Mouse (Mus musculus) testis, postnatal 10 days (tissue): Measurements from ENCODE around the gene Pde3a.
"Not testable (repeated sequence)": the region's sequence is repeated elsewhere in the genome, so short reads cannot be mapped to it uniquely, and the experiment has no call there.

Source experiments
- DNase-seq: peaks from one replicate; pipeline ENCODE4 v3.0.0; 2021; ENCODE audit warnings: low spot score

Pde3a gene

DNA sequence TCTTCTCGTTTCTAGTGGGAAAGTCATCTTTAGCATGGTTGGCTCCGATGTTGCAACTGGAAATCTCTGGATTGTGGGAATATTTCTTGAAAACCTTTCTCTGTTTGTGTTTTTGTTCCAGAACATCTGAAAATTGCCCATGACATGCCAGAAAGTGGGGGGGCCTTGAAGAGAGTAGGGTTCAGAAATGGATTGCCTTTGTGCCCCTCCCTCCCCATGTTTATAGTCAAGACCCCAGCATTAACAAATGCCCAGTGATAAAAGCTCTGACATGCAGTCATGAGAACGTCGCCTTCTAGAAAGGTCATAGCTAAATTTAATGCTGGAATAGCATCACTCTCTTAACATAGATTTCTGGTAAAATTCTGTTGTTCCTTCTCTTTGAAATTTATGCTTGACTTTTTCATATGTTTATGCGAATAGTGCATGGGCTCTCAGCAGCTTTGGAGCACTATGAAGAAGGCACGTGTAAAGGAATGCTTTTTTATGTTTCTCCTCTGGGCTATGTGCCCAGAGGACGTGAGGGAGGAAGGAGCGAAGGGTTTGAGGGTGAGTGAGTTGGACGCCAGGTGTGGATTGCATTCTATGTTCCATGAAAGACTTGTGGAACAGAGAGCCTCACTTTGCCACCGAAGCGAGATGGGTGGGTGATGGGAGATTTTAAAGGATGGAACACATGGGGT lies 19.0 kb downstream of the Pde3a start:
- DNase-seq, result no peak

DNA sequence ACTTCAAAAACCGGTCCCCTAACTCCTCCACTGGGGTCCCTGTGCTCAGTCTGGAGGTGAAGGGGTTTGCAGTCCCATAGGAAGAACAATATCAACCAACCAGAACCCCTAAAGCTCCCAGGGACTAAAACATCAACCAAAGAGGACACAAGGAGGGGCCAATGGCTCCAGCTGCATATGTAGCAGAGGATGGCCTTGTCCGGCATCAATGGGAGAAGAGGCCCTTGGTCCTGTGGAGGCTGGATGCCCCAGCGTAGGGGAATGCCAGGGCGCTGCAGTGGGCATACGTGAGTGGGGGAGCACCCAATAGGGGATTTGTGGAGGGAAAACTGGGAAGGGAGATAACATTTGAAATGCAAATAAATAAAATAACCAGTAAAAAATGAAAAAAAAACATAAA lies 19.8 kb downstream of the Pde3a start:
- no peak for DNase-seq

DNA sequence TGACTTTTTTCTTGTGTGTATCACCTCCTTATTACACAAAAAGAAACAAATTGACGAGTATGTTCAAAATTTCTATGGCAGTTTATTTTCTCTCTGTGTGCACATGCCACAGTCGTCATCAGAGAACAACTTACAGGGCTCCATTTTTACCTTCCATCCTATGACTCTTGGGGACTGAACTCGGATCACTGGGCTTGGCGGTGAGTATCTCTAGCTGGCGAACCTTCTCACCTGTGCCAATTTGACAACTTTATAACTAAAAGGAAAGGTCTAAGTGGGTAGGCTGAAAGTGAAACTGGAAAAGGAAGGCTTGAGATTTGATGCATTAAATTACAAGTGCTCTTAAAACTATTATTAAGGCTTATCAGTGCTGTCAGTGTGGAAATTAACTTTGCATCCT lies 22.1 kb downstream of the Pde3a start:
- DNase-seq, result no peak

DNA sequence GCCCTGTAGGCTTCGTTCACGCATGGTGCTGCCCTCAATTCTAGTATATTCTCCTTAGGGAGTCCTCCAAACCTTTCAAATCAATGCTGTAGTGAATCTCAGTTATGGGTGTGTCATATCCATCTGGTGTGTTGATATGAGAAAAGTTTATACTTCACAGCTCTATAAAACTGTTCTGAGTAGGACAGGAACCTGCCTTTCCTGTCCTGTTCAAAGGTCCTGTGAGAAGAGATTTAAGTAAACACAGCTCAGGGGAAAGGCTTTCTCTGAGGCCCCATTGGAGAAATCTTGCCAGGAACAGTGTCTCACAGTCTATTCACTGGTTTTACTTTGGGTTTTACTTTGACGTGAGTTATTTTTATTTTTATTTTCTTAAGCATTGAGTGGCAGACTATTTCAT lies 22.5 kb downstream of the Pde3a start:
- DNase-seq, result no peak

DNA sequence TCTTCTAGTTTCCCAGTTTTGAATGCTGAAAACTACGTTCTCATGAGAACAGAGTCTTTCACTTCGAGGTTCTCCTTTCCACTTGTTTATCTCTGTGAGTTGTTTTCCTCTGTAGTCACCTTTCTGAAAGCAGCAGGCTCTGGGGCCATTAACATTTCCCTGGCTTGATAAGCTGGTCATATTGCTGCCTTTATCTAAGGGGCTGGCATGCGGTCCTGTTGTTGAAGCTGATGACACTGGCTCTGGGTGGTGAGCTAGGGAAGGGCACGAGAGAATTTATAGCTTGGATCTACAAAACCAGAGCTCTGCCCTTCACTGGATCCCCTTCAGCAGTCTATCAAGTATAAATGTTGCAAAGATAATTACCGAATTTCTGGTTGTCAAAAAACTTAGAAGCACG lies 24.6 kb downstream of the Pde3a start:
- DNase-seq, result no peak

DNA sequence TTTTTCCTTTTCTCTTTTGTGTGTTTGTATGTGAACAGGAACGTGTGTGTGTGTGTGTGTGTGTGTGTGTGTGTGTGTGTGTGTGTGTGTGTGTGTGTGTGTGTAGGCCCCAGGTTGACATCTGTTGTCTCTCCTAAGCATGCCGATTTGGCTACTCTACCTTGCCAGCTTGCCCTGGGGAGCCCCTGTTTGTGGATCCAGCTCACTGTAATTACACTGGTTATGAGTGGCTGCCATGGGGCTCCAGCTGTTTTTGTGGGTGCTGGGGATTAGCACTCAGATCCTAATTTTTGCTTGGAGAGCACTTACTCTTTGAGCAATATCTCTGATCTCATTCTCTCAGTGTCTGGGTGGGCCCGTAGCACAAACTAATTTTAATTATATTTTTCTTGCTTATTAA lies 32.6 kb downstream of the Pde3a start:
- DNase-seq, result no peak

DNA sequence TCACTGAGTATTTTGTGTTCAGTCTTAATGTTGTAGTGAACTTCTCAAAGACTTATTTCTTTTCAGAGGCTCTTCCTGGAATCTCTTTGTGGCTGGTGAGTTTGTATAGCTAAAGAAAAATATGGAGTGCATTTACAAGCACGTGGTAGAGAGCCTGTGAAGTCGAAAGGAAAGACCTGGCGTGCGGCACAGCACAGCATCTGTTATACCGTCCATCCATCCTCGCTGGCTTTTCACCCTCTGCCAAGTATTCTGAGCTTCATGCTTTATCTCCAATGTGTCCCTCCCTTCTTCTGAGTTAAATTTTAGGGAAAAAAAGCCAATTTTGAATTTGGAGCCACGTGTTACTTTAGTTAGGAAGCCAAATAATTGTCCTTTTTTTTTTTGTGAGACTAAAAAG lies 33.7 kb downstream of the Pde3a start:
- DNase-seq, result no peak

DNA sequence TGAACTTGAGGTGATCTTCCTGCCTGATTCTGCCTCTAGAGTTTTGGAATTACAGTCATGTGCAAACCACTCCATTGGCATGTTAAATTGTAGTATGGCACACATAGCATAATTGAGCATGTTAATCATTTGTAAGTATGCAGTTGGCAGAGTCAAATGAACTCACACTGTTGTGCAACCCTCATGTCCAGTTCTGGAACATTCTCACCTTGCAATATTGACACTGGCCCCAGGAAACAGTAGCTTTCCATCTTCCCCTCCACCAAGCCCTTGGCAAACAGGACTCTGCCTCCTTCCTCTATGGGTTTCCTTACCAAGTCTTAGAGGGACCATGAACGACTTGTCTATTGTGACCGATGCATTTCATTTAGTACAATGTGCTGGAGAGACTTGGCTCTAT lies 42.1 kb downstream of the Pde3a start:
- no peak for DNase-seq

DNA sequence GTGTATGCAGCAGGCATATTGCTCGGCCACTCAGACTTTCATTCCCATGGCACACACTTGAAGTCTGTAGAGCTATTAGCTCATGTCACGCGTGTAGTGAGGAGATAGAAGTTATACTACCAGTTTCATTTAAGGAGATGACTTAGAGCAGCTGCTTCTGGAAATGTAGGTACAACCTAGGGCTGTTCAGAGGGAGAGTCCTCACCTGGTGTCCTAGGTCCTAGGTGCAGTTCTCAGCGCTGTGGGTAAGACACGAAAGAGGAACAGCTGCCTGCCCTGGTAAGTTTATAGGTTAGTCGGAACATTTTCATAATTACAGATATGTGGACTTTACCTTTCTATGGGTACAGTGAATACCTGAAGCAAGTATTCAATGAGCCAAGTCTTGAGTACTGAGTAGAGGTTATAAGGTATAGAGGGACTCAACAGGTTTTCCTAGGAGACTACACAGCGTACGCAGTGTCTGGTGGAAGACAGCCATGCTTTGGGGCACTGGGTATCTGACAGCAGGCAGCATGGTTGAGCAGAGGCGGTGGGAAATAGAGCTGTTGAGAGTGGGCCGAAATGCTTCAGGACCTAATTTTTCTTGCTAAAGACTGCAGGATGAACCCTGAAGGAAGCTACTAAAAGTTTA lies 43.9 kb downstream of the Pde3a start:
- no peak for DNase-seq

DNA sequence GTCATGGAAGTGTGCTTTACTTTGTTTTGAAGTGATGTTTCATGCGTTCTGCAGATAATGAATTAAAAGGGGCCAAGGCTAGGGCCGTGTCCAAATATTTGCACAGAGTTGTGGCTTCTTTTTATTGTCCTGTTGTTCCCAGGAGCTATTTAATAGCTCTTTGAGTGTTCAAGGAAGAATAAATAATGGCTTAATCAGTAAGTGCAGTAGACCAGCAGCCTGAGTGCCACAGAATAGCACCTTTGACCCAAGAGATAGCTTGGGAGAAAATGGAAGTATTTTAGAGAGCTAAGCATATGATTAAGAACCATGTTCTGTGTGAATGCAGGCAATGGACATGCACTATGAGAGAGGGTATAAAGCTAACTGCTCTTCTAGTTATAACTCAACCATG lies 44.4 kb downstream of the Pde3a start:
- no peak for DNase-seq

DNA sequence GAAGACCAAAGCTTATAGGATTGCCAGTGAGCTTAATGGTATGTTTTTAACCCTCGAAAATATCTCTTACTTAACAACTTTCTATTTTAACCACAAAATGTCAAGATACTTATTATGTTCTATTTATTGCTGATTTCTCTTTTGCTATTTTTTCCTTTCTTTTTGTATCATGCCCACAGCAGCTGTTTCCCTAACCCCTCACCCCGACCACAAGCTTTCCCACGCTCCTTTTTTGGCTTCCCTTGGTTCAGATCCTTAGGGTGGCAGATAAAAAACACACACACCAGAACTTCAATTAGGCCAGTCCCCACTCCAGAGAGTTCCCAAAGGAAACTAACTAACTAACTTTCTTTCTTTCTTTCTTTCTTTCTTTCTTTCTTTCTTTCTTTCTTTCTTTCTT lies 46.2 kb downstream of the Pde3a start:
- DNase-seq, result no peak

DNA sequence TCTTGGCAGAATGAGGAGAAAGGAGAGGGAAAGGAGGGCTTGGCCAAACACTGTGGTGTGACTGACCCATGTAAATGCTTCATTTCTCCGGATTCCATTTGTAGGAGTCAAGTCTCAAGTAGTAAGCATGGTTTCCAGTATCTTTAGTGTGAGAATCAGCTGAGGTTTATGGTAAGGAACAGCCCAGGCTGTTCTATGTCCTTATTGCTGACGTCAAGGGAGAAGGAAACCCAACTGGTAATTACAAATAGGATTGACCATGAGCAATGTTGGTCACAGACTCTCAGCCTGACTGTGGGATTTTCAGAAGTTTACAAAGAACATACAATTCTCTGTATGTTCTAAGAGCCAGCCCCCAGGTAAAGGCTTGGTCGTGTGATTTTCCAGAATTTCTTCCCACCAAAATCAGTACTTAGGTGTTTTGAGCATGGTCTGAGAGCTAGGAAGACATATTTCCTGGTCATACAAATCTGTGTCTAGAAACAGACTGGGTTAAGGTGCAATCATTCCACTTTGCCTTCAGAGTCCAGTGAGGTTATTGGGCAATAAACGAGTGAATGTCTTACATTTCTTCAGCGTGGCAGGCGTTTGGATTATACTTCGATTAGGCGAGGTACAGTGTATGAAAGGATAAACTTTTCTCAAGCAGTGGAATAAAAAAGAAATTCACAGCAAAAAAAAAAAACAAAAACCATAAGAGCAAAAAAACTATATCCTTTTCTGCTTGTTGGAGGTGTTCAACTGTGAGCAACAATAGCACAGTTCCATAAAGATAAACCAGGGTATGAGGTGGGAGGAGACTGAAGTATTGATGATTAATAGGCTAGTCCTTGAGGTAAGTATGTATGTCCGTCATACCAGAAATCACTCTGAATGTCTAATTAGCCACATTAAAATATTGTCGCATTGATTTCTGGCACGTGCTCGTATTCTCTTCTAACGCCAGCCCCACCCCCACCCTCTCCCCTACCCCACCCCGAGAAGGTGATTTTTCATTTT lies 53.0 kb downstream of the Pde3a start:
- DNase-seq, result no peak

DNA sequence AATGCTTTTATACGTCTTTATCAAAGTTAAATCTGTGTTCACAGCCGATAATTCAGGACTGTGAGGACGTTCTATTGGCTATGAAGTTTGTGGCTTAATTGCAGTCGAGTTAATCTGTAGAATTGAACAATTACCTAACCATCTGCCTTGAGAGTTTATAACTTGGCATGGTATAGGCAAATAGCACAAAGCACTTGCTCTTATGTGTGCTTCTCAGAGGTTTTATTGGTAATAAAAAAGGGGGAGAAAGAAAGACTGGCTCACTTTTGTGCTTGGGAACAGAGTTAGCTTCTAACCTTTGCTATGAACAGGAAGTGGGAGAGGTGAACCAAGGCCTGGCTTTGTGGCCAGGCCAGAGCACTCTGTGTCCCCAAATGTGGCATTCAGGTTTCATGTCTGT lies 53.8 kb downstream of the Pde3a start:
- no peak for DNase-seq

DNA sequence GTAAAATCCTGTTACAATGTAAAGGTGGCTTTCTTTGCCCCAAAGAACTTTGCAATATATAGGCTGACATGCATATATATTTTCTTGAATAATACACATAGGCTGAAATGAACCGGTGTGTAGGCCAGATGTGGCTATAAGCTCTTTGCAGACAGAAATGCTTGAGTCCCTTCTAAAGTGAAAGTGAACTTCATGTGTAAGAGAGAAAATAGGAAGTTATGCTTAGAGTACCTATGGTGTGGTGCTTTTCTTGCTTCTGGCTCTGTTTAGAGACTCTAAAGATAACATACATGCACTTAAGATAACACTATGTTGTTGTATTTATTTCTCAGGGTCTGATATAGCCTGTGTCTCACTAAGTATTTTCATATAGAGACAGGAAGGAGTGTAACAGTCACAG lies 58.3 kb downstream of the Pde3a start:
- no peak for DNase-seq

DNA sequence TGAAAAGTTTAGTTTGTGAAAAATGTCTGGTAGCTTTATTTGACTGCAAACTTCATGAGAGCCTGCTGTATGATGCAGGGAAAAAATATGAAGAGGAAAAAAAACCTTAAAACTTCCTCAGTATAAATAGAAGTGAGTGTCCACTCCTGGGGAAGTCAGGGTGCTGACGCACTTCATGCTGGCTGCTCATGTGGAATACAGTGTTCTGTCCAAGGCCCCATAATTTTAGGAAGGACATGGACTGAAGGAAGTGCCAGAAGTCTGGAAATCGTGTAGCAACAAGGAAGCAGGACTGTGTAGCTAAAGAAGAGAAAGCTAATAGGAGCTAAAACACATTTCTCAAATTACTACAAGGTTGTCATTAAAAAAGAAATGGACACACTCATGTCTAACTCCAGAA lies 59.4 kb downstream of the Pde3a start:
- DNase-seq, result no peak

DNA sequence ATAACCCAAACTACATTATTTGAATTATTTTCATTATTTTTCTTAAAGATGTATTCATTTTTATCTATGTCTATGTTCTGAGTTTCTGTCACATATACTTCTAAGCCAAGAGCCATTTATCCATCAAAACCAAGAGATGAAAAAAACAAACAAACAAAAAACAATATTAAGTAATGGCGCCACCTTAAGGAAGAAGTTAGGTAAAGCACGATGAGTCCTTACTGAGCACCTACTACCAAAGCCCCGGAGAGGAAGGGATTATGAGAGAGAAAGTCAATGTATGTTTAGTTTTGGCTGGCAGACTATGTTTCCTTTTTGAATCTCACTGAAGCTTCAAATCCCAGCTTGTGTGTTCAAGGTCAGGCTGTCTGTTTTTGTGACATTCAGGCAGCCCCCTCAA lies 60.8 kb downstream of the Pde3a start:
- no peak for DNase-seq

DNA sequence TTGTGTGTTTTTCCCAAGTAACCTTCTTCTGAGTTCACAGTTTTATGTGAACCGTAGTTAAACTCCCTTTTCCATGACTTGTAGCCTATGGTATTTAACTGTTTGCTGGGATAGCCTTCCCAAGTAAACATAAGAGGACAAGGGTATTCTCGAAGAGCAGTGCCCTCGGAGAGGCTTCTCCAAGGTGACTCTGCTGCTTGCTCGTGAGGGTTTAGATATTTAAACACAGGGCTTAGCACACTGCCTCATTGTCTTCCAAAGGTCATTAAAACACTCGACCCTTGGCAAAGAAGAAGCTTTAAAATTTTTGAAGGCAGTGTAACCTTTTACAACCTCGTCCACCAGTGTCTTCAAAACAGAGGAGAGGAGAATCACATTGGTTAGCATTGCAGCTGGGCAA lies 61.3 kb downstream of the Pde3a start:
- DNase-seq, result no peak

DNA sequence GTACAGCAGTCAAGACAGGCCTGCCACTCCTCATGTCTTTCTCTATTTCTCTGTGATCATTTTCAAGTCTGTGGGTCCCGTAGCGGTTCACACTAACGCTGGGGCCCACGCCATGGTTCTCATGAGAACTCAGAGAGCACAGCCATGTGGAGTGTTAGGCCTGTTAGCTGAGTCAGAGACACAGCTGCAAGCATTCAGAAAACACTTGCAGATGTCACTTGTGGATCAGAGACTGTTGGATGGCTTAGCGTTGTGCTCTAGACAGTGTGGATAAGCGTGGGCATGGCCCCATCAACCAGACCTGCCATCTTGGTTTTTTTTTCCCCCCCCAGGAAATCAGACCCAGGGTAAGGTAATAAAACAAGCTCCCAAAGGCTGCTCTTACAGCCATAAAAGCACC lies 62.5 kb downstream of the Pde3a start:
- DNase-seq, result no peak

DNA sequence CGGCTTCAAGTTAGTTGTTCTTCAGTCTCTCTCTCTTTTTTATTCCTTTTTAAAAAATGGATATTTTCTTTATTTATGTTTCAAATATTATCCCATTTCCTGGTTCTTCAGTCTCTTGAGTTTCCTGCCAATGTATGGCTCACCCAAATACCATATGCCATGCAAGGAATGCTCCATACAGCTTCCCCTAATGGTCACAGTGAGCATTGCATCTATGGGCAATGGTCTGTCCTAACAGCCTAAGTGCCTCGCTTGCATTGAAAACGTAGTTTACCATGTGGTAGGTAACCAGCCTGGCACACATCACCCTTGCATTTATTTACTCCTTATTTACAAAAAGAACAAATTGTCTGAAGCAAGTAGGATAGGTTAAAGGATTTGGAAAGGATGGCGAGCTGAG lies 64.0 kb downstream of the Pde3a start:
- DNase-seq, result no peak

DNA sequence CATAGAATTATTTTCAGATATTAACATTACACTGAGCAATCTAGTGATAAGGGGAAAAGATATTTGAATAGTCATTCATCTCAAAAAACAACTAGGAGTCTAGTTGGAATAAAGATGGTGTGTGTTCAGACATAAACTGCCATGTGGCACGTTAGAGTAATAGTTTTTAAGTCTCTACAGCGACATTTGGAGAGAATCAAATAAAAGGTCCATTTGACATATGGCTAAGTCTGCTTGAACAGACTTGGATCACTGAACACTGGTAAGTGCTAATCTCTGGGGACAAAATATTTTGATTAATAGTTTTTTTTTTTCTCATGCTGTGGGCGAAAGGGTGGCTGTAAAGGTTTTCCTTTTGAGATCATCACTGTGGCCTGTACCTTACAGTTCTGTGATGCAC lies 69.4 kb downstream of the Pde3a start:
- no peak for DNase-seq

DNA sequence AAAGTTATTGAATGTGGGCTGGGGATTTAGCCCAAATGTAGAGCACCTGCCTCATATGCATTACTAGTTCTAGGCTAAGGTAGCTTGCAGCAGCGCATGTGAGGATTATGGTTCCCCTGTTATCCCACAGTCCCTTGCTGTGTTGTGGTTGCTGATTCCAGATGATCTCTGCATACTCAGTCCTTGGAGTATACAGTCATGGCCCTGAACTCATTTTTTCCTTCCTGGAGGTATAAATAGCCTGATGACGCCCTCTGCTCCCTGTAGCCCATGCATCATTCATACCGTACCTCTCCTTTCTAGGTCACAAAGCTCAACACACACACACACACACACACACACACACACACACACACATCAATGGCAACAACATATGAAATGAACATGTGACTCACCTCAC lies 72.2 kb downstream of the Pde3a start:
- no peak for DNase-seq

DNA sequence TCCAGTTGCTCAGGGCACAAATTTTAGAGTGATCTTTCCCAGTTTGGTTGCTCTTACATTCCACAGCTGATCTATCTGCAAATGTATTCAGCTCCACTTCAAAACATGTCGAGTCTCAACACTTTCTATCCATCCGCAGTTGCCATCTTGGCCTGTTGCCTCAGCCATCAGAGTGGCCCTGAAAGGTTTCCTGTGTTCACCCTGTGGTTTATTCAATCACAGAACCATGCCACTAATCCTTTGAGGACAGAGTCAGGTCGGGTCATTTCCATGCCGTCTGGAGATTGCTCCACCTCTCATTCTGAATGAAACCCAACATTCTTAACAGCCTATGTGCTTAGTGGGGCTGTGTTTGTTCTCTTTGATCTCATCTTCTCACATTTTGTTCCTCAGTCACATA lies 73.9 kb downstream of the Pde3a start:
- no peak for DNase-seq

DNA sequence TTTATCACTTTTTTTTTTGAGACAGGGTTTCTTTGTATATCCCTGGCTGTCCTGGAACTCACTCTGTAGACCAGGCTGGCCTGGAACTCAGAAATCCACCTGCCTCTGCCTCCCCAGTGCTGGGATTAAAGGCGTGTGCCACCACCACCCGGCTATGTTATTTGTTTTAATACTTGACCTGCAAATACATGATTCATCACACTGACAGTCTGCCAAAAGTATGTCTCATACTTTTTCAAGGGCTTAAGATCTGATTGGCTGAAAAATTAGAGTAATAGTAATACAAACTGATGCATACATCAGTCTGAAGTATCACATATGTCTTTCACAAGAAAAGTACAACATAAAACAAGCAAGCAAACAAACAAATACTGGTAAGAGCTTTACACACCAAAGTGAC lies 78.1 kb downstream of the Pde3a start:
- DNase-seq, result not testable (repeated sequence)
